Mouse (Mus musculus): Measurements from ENCODE around the gene Ugt2a1. TPM values are rescaled to one million over a fixed set of nuclear protein-coding genes. Genes with fewer than 3 reads are reported as not detected.

Gene Ugt2a1
- polyA plus RNA-seq (2014; fragmentation: Illumina TruSeq; extraction: RNeasy Lipid Tissue Mini Kit (QIAGEN cat#74804); ENCODE audit: low read depth, low replicate concordance), result not detected

GRCm38 (mm10) chr5:87490771-87491170 lies at the start of gene Ugt2a1:
Gene Ugt2a1, minus strand, starts transcription at chr5:87490871.

GRCm38 (mm10) chr5:87538111-87538510 lies 47.4 kb upstream of the Ugt2a1 start, which contains the start of gene Sult1b1:
Gene Sult1b1, minus strand, starts transcription at chr5:87538195.

GRCm38 (mm10) chr5:87486706-87487105 lies 4.0 kb downstream of the Ugt2a1 start, which contains the start of gene Gm43638:
Gene Gm43638, minus strand, starts transcription at chr5:87486806.

GRCm38 (mm10) chr5:87482160-87482559 lies 8.5 kb downstream of the Ugt2a1 start, which contains the start of gene Ugt2a2:
Gene Ugt2a2, minus strand, starts transcription at chr5:87482260.

GRCm38 (mm10) chr5:87424041-87424440 lies 66.6 kb downstream of the Ugt2a1 start, which contains the start of gene Ugt2b38:
Gene Ugt2b38, minus strand, starts transcription at chr5:87424203.

Other genes starting within 250 kb of the Ugt2a1 start
- gene Ugt2b37, start 236.1 kb downstream of the Ugt2a1 start, polyA plus RNA-seq (2014; fragmentation: Illumina TruSeq; extraction: RNeasy Lipid Tissue Mini Kit (QIAGEN cat#74804); ENCODE audit: low read depth, low replicate concordance), result 4.4 TPM
- 1.3 TPM for gene Ugt2a3, start 153.7 kb downstream of the Ugt2a1 start, polyA plus RNA-seq (2014; fragmentation: Illumina TruSeq; extraction: RNeasy Lipid Tissue Mini Kit (QIAGEN cat#74804); ENCODE audit: low read depth, low replicate concordance)
- 391 TPM for gene Ugt2b38, start 66.7 kb downstream of the Ugt2a1 start, polyA plus RNA-seq (2014; fragmentation: Illumina TruSeq; extraction: RNeasy Lipid Tissue Mini Kit (QIAGEN cat#74804); ENCODE audit: low read depth, low replicate concordance)
- gene Ugt2a2, start 8.6 kb downstream of the Ugt2a1 start, polyA plus RNA-seq (2014; fragmentation: Illumina TruSeq; extraction: RNeasy Lipid Tissue Mini Kit (QIAGEN cat#74804); ENCODE audit: low read depth, low replicate concordance), result not detected
- not detected for gene Gm43638, start 4.1 kb downstream of the Ugt2a1 start, polyA plus RNA-seq (2014; fragmentation: Illumina TruSeq; extraction: RNeasy Lipid Tissue Mini Kit (QIAGEN cat#74804); ENCODE audit: low read depth, low replicate concordance)
- gene Sult1b1, start 47.3 kb upstream of the Ugt2a1 start, polyA plus RNA-seq (2014; fragmentation: Illumina TruSeq; extraction: RNeasy Lipid Tissue Mini Kit (QIAGEN cat#74804); ENCODE audit: low read depth, low replicate concordance), result 30.2 TPM
- gene Sult1d1, start 78.2 kb upstream of the Ugt2a1 start, polyA plus RNA-seq (2014; fragmentation: Illumina TruSeq; extraction: RNeasy Lipid Tissue Mini Kit (QIAGEN cat#74804); ENCODE audit: low read depth, low replicate concordance), result 3,352 TPM
- 0.36 TPM for gene Sult1e1, start 100.7 kb upstream of the Ugt2a1 start, polyA plus RNA-seq (2014; fragmentation: Illumina TruSeq; extraction: RNeasy Lipid Tissue Mini Kit (QIAGEN cat#74804); ENCODE audit: low read depth, low replicate concordance)
- not detected for gene Csn1s1, start 175.3 kb upstream of the Ugt2a1 start, polyA plus RNA-seq (2014; fragmentation: Illumina TruSeq; extraction: RNeasy Lipid Tissue Mini Kit (QIAGEN cat#74804); ENCODE audit: low read depth, low replicate concordance)
- gene Csn2, start 208.8 kb upstream of the Ugt2a1 start, polyA plus RNA-seq (2014; fragmentation: Illumina TruSeq; extraction: RNeasy Lipid Tissue Mini Kit (QIAGEN cat#74804); ENCODE audit: low read depth, low replicate concordance), result not detected